In the genomic region with DNA sequence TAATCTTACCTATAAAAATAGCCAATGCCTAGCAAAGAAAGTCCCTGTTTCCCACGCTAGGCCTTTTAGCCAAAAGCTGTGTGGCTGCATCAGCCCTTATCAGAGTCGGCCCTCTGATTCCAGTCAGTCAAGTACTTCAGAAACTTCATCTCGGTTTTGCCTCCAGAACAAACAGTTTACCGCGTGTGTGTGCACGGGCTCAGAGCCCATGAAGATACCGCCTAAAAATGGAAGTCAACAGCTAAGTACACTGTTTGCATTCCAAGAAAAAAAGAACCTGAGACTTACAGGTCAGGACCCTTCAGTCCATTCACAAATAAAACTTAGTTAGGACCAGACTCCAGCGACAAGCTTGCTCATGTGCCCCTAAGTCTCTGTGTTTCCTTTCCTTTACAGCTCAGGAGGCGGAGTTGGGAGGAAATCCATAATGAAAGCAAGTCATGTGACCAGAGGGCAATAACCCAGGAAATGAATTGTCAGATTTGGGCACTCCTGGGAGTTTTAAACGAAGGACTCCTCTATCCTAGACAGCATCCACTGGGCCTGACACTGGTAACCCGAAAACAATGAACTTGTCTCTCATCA, we compare ENCODE assay signal across 11 mouse cellular contexts. TPM values are rescaled to one million over a fixed set of nuclear protein-coding genes. Genes with fewer than 3 reads are reported as not detected.
DNase-seq lines count a peak whose midpoint lies in the region; ATAC-seq and TF ChIP-seq lines count a peak whose summit lies in the region.
"Had no signal": no experiment of that assay in that cellular context is flagged by ENCODE, and none has a peak within 500 bp of the region (broad histone marks: within the 10 kb centered on the region; RNA-seq: fewer than 3 reads in every experiment).

No protein-coding gene starts in this region.

- peaks cover 40% of the 10 kb centered on the region for H3K4me1 ChIP-seq in heart, embryonic 16.5 days (ENCODE audit: control insufficient read depth, insufficient read depth, low read length)
- H3K4me1 ChIP-seq in midbrain, embryonic 16.5 days (ENCODE audit: control insufficient read depth, insufficient read depth, low read length): peaks cover 82% of the 10 kb centered on the region
- H3K4me1 ChIP-seq in midbrain, embryonic 14.5 days (ENCODE audit: control insufficient read depth, insufficient read depth, low read length): peaks cover 90% of the 10 kb centered on the region
- H3K4me1 ChIP-seq in hindbrain, embryonic 16.5 days (ENCODE audit: control insufficient read depth, insufficient read depth, low read depth, low read length): peaks cover 65% of the 10 kb centered on the region

- intact Hi-C loops in heart, postnatal 25 days (cut with DNase I): no loop called here
- intact Hi-C loops in gastrocnemius, adult 2 months (cut with DNase I): no loop called here

- peaks cover 3% of the 10 kb centered on the region for H3K27me3 ChIP-seq in heart, embryonic 16.5 days (ENCODE audit: control insufficient read depth, insufficient read depth, low read length)
- no peaks in the 10 kb centered on the region for H3K27me3 ChIP-seq in midbrain, embryonic 16.5 days (ENCODE audit: control insufficient read depth, insufficient read depth, low read depth, low read length)
- no peaks in the 10 kb centered on the region for H3K27me3 ChIP-seq in midbrain, embryonic 14.5 days (ENCODE audit: control insufficient read depth, insufficient read depth, low read length)
- no peaks in the 10 kb centered on the region for H3K27me3 ChIP-seq in hindbrain, embryonic 16.5 days (replicated peaks; ENCODE audit: control insufficient read depth, insufficient read depth, low read length)

- 32% methylated on average over 11 of the region's 11 CpGs for WGBS in heart, embryonic 16.5 days
- 63% methylated on average over 11 of the region's 11 CpGs for WGBS in midbrain, embryonic 16.5 days
- WGBS in midbrain, embryonic 14.5 days: 56% methylated on average over 11 of the region's 11 CpGs
- WGBS in hindbrain, embryonic 16.5 days: 59% methylated on average over 11 of the region's 11 CpGs

- peaks cover 4% of the 10 kb centered on the region; the same call in 1 of the 2 replicates for H3K9me3 ChIP-seq in heart, embryonic 16.5 days (replicated peaks; ENCODE audit: control insufficient read depth, low read length)
- H3K9me3 ChIP-seq in midbrain, embryonic 16.5 days (replicated peaks; ENCODE audit: control insufficient read depth, low read length, poor library complexity, severe bottlenecking): no peaks in the 10 kb centered on the region
- no peaks in the 10 kb centered on the region for H3K9me3 ChIP-seq in midbrain, embryonic 14.5 days (ENCODE audit: control insufficient read depth, low read length)
- no peaks in the 10 kb centered on the region for H3K9me3 ChIP-seq in hindbrain, embryonic 16.5 days (ENCODE audit: control insufficient read depth, low read length)

- no peak for ATAC-seq in heart, embryonic 16.5 days (replicated peaks; ENCODE audit: extremely low read depth, insufficient read depth, low FRiP score)
- no peak for ATAC-seq in midbrain, embryonic 16.5 days
- ATAC-seq in midbrain, embryonic 14.5 days (ENCODE audit: low FRiP score, low TSS enrichment): no peak
- no peak for ATAC-seq in hindbrain, embryonic 16.5 days

- peak overlapping the region; percentile 68 for H3K27ac ChIP-seq in heart, embryonic 16.5 days (ENCODE audit: low read length)
- H3K27ac ChIP-seq in midbrain, embryonic 16.5 days (ENCODE audit: low read length): peak overlapping the region; percentile 80; the same call in 1 of the 2 replicates
- no peak overlapping the region for H3K27ac ChIP-seq in midbrain, embryonic 14.5 days (replicated peaks; ENCODE audit: low read depth, low read length)
- H3K27ac ChIP-seq in hindbrain, embryonic 16.5 days (ENCODE audit: low read depth, low read length): no peak overlapping the region
- no peak overlapping the region for H3K27ac ChIP-seq in gastrocnemius, adult 2 months
- H3K27ac ChIP-seq: liver, embryonic 14.5 days had no signal

- H3K36me3 ChIP-seq in heart, embryonic 16.5 days (ENCODE audit: control insufficient read depth, insufficient read depth): no peaks in the 10 kb centered on the region
- no peaks in the 10 kb centered on the region for H3K36me3 ChIP-seq in midbrain, embryonic 16.5 days (ENCODE audit: control insufficient read depth, insufficient read depth, low read length)
- H3K36me3 ChIP-seq in midbrain, embryonic 14.5 days (ENCODE audit: control insufficient read depth, insufficient read depth, low read length): no peaks in the 10 kb centered on the region
- H3K36me3 ChIP-seq in hindbrain, embryonic 16.5 days (ENCODE audit: control insufficient read depth, insufficient read depth, low read length): no peaks in the 10 kb centered on the region

- H3K4me3 ChIP-seq in heart, embryonic 16.5 days (ENCODE audit: low read length): no peak overlapping the region
- H3K4me3 ChIP-seq in midbrain, embryonic 16.5 days (ENCODE audit: low read depth, low read length): no peak overlapping the region
- no peak overlapping the region for H3K4me3 ChIP-seq in midbrain, embryonic 14.5 days (replicated peaks; ENCODE audit: low read depth, low read length)
- H3K4me3 ChIP-seq in hindbrain, embryonic 16.5 days (ENCODE audit: low read length): no peak overlapping the region
- H3K4me3 ChIP-seq in gastrocnemius, adult 2 months: no peak overlapping the region
- H3K4me3 ChIP-seq: myocyte had no signal

- H3K9ac ChIP-seq in heart, embryonic 16.5 days (ENCODE audit: low read length): 0 out of 2 replicates have a peak overlapping the region, but pooled peaks have one; percentile 31
- H3K9ac ChIP-seq in midbrain, embryonic 16.5 days (ENCODE audit: low read depth, low read length): 0 out of 2 replicates have a peak overlapping the region, but pooled peaks have one; percentile 17
- no peak overlapping the region for H3K9ac ChIP-seq in midbrain, embryonic 14.5 days (replicated peaks; ENCODE audit: low read length)
- H3K9ac ChIP-seq in hindbrain, embryonic 16.5 days (ENCODE audit: low read depth, low read length): peak overlapping the region; percentile 17; the same call in 1 of the 2 replicates
- H3K9ac ChIP-seq: liver, embryonic 14.5 days had no signal

- no peak for DNase-seq in heart, postnatal 25 days (ENCODE audit: low spot score)
- no peak for DNase-seq in midbrain, embryonic 14.5 days
- DNase-seq in retina, embryonic 14.5 days (ENCODE audit: low spot score): no peak
- DNase-seq in adrenal gland, postnatal 36 days: no peak
- no peak for DNase-seq in gastrocnemius, adult 2 months
- DNase-seq: cerebellum, postnatal 14 days had no signal

- TF ChIP-seq CTCF in gastrocnemius, adult 2 months (IDR thresholded peaks at IDR 0.05): no peak

- peak overlapping the region; percentile 39 for H3K4me2 ChIP-seq in heart, embryonic 16.5 days (ENCODE audit: low read depth, low read length)
- H3K4me2 ChIP-seq in midbrain, embryonic 16.5 days (ENCODE audit: low read length): no peak overlapping the region
- no peak overlapping the region for H3K4me2 ChIP-seq in midbrain, embryonic 14.5 days (ENCODE audit: low read length)
- H3K4me2 ChIP-seq in hindbrain, embryonic 16.5 days (ENCODE audit: low read length): no peak overlapping the region

RNA-seq across cellular contexts. Expression of gene Bcl11b, which starts 29.8 kb away (rescaled TPM):
- 6.3 and 9.0 TPM in 2 replicates for polyA plus RNA-seq in heart, embryonic 16.5 days (2015; fragmentation: Nextera tagmentation; extraction: Ambion mirVana)
- total RNA-seq in heart, postnatal 25 days (2021): 1 to 10 TPM; 1.1 to 1.6 TPM
- 22.6 and 23.9 TPM in 2 replicates for polyA plus RNA-seq in midbrain, embryonic 16.5 days (2015; fragmentation: Nextera tagmentation; extraction: Ambion mirVana)
- polyA plus RNA-seq in midbrain, embryonic 14.5 days (2014; fragmentation: Nextera tagmentation; extraction: Ambion mirVana): 38.4 and 43.3 TPM in 2 replicates
- 12.0 and 16.7 TPM in 2 replicates for polyA plus RNA-seq in hindbrain, embryonic 16.5 days (2015; fragmentation: Nextera tagmentation; extraction: Ambion mirVana)
- under 1 TPM; 0.07 to 0.50 TPM for total RNA-seq in adrenal gland, postnatal 36 days (2021)
- total RNA-seq in gastrocnemius, adult 2 months (2021): under 1 TPM in 1 of 2 experiments, not detected in 1; 0.11 TPM
- polyA plus RNA-seq: myocyte had no signal

Comparison
In these comparisons a context has a peak if more than half of its experiments do, and no peak if none do; other contexts are left out.
1. H3K27ac ChIP-seq: peak in heart, embryonic 16.5 days (single experiment) and midbrain, embryonic 16.5 days (single experiment); none in midbrain, embryonic 14.5 days (single experiment), hindbrain, embryonic 16.5 days (single experiment) and gastrocnemius, adult 2 months (single experiment).